Mouse (Mus musculus) adrenal gland, adult (tissue): ENCODE results near the gene Trpm1.
A peak's percentile ranks its signal among the peaks of the same experiment; 100 is the strongest.

Experiments used
- DNase-seq, 2 experiments: peaks; one replicate each; pipeline ENCODE4 v3.0.0; 2022 to 2023; ENCODE audit warnings: low spot score in 1 of 2; ENCODE audit not compliant: inconsistent age in 2 of 2

Gene Trpm1

DNA sequence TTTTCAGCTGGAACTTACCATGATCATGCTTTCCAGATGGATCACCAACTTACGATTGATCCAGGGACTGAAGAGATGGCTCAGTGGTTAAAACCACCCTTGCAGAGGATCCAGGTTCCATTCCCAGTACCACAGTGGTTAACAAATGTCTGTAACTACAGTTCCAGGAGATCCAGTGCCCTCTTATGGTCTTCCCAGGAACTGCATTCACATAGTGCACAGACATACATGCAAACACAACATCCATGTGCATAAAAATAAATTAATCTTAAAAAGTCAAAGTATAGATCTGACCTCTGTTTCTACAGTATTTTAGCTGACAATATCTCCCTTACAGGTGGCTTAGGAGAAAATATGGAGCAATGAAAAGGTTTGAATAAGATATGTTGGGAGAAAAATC lies 77.4 kb downstream of the Trpm1 start:
- no peak for DNase-seq

DNA sequence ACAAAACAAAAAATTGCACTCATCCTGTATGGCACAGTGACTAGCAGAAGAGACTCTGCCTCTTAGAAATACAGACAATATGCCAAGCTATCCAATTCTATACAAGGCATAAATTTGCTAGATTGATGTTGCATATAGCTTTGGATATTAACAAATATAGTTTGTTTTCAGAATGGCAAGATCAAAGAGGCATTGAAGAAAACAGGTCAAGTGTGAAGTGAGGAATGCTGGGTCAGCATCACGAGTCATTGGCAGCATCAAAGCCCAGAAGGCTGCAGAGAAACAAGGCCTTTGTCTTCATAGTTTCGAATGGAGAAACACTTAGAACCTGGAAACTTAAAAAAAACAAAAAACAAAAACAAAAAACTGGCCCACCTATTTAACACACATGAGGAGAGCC lies 78.4 kb downstream of the Trpm1 start:
- DNase-seq, result no peak

DNA sequence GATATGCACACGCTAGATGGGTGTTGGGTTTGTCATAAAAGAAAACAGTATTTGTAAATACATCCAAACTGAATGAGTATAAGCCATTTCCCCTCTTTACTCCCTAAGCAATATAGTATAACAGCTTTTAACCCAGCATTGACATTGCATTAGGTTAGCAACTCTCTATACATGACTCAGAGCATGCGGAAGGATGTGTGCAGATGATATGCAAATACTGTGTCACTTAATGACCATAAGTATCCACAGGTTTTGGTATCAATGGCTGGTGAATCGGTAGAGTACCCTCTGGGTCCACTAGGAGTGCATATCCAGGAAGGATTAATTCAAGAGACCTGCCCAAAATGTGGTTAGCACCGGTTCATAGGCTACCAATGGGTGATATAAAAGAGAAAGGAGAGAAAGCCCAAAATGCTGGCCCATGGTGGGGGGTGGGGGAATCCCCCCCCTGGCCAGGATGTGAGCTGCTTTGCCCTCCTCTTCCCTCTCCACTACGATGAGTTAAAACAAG lies 80.7 kb downstream of the Trpm1 start:
- no peak for DNase-seq

DNA sequence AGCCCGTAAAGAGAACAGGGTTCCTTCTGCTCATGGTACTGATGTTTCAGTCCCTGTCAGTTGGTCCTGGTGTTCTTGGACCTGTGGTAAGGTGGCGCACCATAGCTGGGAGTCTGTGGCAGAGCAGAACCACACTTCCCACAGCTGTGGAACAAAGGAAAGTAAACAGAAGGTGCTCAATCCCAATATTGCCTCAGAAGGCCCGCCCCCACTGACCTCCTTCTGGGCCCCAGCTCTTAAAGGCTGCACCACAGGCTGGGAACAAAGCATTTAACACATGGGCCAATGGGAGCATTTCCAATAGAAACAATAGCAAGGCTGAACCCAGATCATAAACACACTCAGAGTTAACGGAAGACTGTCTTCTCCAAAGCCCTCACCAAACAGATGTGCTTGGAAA lies 82.9 kb downstream of the Trpm1 start:
- DNase-seq, result no peak

DNA sequence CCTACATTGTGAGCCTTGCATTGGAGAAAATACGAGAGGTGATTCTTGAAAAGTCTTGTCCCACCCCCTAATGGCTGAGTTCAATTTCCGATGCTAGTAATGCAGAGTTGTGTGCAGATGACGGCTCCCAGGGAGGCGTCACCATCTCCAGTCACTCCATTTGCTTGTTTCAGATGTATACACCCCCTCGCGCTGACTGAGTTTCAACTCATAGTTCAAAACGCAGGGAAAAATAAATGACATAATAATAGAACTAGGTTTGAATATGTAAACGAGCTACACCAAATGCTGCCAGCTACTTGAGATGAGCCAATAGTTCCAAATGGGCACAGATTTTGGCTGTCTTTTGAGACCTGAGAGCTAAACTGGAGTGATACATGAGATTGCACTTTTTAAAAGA lies 84.1 kb downstream of the Trpm1 start:
- DNase-seq, result no peak

DNA sequence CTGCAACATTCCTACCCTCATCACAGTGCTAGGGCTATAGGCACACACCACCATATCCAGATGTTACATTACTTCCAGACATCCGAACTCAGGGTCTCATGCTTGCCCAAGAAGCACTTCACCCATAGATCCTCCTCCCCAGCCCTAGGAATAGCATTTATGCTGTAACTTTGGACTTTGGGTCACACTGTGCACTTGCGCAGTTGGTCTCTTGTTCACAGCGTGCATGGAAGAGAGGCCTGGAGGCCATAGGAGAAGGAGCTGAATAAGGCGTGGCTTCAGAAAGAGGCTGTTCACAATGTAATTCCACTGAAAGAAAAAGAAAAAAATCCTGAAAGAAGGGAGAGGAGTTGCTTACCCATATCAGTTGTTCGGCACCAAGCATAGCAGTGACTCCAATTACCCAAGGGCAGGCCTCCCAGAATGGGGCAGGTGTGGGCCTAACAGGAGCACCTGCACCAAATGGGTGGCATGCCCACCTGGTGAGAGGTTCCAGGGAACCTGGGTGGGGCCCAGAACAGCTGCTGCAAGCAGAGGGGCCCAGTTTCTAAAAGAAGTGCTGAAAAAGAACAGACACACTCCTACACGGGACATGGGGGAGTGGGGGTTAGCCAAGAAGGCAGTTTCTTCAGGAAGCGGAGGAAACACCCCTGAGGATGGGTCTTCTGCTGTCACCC lies 84.9 kb downstream of the Trpm1 start:
- no peak for DNase-seq

DNA sequence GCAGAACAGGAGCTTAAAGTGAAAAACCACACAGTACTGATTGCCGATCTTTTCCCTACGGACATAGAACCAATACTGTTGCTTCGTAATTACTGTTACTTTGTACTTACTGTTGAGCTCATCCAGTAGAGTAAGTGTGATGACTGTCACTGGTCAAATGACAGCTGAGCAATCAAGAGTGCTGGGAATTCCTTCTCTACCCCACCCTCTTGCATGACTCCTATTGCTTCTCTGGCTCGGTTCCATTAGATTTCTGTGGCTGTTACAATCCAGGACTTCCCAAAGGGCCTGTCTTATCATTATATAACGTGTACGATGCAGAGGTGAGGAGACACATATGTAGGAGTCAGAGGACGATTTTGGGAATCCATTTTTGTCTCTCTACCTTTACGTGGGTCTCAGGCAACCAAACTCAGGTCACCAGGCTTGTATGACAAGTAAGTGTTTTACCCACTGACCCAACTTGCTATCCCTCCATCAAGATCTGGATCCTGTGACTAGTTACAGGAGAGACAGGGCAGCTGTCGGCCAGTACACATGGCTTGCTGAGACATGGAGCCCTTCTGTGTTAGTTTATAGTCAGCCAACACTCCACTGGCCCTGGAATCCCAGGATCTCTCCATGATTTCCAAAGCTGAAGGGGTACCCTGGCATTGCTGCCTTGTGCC lies 85.6 kb downstream of the Trpm1 start:
- DNase-seq, result no peak

DNA sequence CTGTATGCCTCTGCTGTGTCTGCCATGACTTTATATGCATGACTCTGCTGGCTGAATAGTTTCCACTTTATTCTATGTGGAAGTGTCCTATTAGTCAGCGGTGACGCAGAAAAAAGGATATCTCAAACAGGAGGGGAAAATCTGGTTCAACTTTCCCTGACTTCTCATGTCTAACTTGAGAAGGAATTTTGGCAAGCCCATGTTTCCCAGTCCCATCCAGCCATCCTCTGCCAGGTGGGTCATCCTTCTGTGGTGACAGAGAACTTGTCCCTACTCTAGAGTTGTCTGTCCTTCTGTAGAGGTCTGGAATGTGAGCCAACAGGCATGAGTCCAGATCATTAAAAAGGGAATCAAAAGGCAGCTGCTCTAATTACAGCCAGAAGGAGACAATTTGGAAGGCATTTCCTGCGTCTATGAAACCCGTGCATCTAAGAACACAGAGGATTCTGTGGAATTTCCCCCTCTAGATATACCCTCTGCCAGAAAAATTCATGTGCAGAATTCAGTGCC lies 86.2 kb downstream of the Trpm1 start:
- no peak for DNase-seq

DNA sequence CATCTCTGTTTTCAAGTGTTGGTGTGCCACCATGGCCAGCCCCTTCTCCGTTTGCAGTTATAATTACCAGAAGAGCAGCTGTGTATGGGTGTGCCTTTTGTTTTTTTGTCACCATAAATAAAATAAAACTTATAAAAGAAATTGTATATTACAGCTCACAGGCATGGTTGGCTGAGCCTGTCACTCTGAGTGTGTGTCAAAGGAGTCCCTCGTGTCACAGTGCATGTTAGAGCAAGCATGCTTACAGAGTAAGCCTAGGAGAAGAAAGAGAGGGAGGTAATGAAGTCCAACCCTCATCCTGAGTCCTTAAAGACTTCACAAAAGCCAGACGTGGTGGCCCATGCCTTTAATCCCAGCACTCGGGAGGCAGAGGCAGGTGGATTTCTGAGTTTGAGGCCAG lies 88.8 kb downstream of the Trpm1 start:
- no peak for DNase-seq

DNA sequence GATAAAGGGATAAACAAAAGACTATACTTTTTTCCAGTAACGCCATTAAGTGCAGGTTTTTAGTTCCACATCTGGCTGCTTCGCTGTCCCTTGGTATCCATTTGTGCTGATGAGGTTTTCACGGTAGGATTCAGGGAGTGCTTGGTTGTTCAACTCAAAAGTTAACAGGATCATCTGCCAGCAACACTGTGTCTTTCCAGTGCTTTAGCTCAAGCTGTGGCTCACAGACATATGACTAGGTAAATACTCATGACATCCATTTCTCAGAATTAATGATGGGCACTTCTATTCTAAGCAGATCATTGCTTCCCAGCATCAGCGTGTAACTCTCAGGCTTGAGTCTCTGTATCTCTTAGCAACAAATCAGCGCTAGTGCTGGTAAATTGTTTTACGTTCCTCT lies 90.7 kb downstream of the Trpm1 start:
- DNase-seq, result no peak

DNA sequence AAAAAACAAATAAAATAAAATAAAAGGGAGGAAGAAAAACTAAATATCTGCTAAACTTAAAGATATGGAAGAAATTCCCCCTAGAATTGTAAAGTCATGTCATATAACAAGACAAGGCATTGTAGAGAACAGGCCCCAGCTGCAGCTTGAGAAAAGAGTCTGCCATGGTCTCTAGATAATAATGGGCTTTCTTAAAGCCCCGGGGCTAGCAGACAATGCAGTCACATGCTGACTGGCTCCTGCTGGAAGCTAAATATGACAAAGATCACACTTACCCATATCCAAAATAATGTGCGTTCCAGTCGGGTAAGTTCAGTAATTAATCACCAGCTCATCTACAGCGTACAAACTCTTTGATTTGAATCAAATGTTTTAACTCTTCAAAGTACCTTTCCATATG lies 93.1 kb downstream of the Trpm1 start:
- DNase-seq, result no peak

DNA sequence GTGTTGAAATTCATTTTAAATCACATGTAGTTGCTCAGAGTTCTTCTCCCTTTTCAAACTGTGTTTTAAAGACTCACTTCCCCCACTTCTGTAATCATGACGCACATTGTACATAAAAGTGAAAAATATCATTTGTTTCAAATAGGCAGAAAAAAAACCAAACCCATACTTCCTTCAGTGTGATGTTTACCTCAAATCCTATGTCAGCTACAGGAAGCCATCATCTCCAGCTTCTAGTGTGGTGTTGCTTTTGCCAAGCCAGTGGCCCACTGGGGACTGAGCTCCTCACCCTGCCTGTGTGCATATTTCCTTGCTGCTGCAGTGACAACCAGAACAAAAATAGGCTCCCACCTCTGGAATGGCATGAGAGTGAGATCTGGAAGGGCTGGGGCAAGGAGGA lies 94.7 kb downstream of the Trpm1 start:
- no peak for DNase-seq

DNA sequence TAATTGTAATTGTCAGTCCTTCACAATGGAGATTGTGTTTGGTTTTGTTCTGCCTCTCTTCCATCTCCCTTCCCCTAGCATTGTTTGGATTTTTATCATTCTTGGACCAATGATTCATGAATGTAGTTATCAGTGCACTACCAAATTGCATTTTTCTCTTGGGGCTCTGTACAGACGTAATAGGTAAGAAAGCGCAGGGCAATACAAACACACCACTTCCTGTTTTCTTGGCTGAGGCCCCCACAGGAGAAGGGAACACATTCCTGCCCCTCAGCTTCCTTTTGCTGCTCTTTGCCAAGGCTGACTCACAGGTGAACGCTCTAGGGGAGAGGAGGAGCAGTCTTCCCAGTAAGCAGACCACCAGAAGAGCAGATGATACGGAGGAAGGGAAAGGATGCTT lies 96.1 kb downstream of the Trpm1 start:
- DNase-seq, result no peak

DNA sequence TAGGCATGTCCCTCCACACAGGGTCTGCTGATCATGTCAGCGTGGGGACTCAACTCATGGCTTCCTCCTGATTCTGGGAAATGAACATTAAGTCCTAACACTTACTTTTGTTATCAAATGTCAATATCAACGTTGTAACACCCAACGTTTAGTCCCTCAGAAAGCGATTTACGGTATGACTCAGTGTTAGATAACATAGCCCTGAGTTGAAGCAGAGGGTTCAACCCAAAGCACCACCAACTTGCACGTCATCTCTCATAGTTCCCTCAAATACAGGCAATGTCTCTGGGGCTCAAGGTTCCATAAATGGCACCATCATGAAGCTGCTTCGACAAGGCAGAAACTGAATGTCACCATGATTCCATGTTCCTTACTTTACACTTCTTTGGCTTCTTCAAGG lies 96.8 kb downstream of the Trpm1 start:
- no peak for DNase-seq

DNA sequence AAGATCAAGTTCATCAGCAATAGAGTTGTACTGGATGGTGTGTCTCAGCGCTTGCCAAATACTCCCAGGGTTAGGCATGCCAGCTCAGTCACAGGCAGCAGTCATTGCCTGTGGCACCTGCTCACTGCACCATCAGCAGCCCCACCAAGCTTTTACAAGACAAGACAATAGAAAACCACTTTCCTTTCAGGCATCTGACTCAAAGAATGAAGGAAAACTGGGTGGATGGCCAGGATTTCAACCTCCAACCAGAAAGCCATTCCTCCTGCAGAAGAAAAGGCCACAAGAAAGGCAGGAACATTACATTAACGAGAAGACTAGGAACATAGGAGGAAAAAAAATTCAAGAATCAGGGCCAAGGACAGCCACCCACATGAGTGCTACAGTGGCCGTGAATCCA lies 100.1 kb downstream of the Trpm1 start:
- peak in 1 of 2 experiments; percentile 63 for DNase-seq

DNA sequence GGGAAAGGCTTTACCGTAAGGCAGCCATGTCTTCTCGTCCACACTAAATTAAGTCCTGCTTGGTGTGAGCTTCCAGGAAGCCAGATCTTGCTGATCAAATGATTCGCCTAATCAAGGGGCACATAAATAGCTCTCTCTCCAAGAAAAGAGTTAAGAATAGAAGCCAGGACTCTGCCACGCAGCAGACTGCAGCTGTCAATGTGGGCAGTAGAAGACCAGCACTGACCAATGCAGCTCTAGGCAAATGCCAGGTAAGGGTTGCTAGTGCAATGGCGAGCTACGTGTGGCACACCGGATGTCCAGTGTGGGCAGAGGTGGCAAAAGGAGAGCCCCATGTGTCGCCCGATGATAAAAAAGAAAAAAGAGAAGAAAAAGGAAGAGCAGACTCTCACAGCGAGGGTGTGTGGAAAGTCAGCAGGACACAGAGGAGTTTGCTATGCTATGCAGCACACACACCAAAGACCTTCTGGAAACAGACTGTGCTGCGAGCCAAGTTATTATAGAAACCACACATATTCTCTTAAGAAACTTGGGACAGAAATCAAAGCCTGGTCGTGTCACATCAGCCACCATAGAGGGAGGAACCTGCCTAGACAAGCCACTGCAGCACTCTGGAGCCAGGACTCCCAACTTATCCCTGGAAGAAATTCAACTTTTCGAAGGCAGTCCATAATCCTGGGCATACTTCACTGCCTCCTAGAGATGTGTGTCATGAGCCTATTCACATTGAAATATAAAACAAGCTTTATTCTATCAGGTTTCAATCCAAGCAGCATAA lies 112.1 kb downstream of the Trpm1 start:
- no peak for DNase-seq

DNA sequence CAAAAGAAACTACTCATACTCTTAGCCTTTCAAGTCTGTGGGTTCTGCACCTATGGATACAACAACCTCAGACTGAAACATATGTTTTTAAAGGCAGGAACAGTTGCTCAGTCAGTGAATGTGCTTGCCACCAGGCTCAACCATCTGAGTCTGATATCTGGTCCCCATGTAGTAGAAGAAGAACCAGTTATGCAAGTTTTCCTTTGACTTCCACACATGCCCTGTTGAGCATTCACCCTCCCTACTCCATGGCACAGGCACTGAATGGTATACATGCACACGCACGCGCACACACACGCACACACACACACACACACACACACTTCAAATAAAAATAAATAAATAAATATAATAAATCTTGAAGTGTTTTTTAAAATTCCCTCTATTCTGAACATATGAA lies 113.0 kb downstream of the Trpm1 start:
- DNase-seq, result no peak

DNA sequence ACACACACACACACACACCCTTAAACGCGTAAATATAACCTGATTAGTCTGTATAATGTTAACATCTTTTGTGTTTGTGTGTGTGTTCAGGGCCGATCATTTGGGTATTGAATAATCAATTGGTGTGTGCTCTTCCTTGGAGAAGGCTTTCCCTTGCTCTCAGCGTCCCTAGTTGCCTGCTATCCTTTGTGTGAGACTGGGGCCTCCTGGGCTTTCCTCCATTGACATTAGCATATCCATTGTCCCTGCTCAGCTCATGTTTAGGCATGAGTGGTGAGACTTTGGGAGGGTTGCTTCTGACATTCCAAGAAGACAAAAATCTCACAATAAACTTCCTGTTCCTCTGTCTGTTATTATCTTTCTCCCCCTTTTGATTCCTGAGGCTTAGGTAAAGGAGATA lies 118.3 kb downstream of the Trpm1 start:
- no peak for DNase-seq

DNA sequence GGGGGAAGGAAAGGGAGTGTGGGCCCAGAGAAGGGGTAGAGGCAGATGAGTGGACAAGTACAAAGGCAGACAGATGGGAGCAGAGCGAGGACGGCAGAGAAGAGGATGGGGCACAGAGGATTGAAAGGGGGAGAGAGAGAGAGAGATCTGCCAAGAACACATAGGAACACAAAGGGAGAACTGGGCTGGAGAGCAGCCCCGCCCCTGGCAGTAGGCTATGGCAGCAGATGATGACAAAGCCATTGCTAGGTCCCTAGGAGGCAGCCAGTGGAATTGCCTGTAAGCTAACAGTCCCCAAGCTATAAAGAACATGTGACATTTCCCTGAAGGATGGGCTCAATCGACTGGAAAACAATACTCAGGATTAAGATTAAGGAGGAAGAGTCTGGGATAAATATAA lies 121.9 kb downstream of the Trpm1 start:
- no peak for DNase-seq

DNA sequence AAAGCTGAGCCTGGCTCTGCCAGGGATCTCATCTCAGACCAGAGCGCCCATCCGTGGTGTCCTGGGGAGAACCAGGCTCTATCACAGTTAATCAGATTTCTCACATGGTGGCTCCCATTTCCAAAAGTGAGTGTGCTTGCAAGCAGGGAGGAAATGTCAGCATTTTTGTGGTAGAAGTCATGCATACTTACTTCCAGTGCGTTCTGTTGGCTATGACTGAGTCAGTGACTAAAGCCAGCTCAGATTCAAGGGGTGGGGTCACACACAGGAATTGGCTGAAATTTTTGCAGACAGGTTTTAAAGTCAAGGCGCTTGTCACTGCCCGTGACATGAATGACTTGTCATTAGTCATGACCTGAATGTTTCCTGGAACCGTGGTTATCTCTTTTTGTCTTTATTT lies 123.3 kb downstream of the Trpm1 start:
- peak; percentile 76 to 89 for DNase-seq

DNA sequence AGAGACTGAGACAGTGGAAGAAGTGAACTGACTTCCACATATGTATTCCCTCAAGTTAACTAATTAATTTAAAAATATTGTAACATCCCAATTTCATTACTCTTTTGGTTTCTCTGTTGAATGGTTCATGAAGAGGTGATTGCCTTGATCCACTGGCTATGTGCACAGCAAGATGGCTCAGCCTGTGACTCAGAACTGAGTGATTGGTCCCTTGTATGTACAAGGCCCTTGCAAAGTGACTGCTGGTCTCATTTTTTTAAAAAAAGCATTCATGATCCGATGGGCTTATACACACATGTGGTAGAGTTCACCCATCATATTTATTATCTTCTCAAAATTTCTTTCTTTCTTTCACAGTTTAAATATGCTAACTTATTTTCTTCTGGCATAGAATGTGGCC lies 124.9 kb downstream of the Trpm1 start:
- peak in 1 of 2 experiments; percentile 56 for DNase-seq

DNA sequence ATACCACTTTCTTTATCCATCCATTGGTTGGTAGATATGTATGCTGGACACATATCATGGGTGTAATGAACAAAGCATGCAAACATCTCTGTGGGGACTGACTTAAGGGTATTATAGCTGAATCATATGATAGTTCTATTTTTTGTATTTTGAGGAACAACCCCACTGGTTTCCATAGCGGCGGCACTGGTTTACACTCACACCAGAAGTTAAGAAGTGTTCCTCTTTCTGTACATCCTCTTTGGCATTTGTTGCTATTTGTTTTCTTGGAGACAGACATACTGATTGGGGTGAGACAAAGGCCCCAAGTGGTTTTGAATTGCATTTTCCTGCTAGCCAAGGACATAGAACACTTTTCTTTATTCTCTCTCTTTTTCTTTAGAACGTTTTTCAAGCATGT lies 125.9 kb downstream of the Trpm1 start:
- no peak for DNase-seq
